Mouse (Mus musculus): ENCODE data around the gene Capn11.

Capn11 gene

DNA sequence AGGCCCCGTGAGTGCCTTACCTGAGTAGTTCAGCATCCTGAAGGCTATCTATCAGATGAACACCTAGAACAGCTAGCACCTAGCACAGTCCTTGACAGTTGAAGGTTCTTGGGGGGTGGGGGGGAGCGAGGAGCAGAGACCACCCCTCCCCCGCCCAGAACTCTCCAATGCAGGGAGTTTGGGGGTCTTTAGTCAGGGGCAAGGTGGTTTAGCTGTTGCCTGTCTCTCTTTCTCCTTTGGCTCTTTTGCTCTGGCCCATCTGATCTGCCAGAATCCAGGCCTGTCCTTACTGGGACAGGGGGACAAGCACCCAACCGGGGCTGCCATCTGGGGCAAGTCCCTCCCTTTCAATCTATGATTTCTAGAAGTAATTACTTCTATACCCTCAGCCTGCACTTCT, at the start of gene Capn11:
Gene Capn11 (minus strand): TSS at position 101 of the 400 bp plus-strand sequence.
- no peak for DNase-seq (ENCODE audit: extremely low read depth, low read depth, low spot score)

DNA sequence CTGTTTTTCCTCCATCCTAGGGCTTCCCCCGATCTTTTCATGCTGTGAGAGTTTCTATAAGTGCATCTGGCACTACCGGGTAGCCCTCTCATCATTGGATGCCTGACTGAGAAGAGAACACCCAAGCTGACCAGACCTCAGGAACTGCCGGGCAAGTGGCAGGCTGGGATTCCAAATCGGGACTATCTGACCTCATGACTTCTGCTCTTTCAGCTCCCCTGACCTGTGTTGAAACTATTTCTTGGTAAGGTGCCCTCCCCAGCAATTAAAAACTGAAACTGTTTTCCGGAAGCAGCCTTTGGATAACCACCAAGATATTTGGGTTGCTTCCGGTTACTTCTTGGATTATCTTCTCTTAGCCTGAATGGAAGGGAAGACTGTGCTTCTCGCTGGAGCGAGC, 49.1 kb upstream of the Capn11 start:
- no peak for DNase-seq (ENCODE audit: extremely low read depth, low read depth, low spot score)

DNA sequence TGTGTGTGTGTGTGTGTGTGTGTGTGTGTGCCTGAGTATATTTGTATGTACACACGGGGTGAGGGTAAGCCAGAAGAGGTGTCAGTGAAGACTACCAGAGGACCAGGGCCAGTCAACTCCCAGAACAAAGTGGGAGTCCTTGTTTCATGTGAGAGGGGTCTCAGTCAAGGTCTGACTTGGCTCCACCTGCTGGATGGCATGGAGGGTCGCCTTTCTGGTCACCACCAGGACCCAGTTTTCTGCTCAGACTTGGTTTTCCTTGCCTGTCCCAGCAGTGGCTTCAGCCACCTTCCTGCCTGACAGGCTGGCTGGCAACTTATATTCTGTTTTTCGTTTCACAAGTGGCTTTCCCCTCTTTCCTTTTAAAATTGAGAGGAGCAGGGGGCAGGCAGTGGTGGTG, 48.3 kb upstream of the Capn11 start:
- no peak for DNase-seq (ENCODE audit: extremely low read depth, low read depth, low spot score)

DNA sequence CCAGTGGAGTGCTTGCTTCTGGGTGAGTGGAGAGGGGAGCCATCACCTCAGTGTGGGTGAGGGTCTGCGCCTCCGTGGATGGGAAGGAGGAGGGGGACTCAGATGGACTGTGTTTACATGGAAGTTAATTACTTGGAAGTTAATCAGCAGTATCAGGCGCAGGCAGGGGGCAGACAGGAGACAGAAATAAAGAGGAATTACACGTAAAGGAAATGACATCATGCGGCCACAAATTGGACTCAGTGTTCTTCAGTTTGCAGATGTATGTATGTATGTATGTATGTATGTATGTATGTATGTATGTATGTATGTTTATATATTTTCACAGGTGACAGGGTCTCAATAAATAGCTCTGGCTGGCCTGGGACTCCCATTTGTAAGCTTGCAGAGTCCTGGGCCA, 47.7 kb upstream of the Capn11 start:
- no peak for DNase-seq (ENCODE audit: extremely low read depth, low read depth, low spot score)

DNA sequence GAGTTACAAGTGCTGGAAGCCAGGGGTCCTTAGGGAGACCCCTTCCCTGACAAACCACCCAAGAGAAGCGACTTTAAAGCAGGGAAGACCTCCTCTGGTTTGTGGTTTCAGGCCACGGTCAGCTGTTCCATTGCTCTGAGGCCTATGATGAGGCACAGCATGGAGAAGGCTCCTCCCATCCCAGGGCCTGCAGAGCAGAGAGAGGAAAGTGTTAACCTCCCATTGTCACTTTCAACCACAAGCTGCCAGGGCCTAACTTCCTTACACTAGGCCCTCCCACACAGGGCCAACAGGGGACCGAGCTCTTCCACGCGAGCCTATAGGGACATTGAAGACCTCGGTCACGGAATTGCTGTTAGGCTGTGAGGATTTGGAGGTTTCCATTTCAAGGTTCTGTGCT, 44.1 kb upstream of the Capn11 start:
- no peak for DNase-seq (ENCODE audit: extremely low read depth, low read depth, low spot score)

DNA sequence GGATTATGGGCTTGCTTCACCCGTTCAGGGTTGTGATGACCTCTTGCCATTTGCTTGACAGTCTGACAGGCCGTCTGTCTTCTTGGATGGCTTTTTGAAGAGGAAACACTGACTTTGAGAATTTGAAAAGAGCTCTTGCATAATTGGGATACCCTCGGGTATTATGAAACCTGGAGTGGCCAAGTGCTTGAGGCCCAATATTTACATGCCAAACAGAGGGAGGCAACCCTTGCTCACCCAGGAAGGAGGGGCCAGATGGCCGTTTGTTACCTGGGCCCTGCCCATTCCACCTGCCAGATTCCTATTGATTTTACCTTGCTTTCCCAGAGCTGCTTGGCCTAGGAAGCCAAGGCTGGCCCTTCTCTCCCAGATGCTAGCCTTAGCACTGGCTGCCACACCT, 43.1 kb upstream of the Capn11 start:
- no peak for DNase-seq (ENCODE audit: extremely low read depth, low read depth, low spot score)

DNA sequence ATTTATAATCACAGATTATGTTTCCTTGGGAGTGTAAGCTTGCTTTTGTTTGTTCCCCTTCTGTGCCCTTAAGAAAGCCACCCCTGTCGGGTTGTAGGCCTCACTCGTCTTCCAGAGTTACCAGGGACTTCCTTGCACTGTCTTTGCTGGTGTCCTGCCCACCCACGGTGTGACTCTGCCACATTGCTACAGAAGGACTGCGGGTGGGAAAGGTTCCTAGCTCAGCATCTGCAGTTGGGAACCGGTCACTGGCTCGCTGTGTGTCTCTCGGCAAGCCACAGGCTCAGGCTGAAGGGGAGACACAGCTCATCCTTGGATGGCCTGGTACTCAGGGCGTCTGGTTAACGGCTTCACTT, 42.1 kb upstream of the Capn11 start:
- DNase-seq (ENCODE audit: extremely low read depth, low read depth, low spot score), result no peak

DNA sequence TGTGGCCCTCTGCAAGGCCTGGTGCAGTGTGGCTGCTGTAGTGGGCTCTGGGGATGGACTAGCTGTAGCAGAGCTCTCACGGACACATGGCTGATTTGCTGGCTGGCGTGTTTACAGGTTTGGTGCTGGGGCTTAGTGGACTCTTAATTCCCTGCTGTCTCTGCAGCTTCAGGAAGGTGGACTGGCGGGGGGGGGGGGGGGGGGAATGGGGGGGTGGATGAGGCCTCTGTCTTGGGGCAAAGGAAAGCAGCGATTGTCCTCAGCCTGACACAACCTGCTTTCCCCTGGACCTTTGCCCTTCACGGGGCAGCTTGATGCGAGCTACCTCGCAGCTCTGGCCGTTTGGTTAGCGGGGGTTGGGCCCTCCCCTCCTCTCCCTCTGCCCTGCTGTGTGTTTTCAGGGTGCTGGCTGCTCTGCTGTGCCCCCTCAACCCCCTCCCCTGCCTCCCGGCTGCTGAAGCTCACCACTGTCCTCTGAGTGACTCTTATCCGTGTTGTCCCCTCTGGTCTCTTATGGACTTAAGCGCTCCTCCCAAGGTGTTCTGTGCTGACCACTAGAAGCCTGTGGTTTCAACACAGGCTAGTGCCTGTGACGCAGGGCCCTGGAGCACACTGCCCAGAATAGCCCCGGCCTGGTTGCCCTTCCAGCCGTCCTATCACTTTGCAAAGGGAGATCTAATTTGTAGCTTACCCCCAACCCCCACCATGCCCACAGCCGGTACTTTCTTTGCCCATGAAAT, 41.5 kb upstream of the Capn11 start:
- DNase-seq (ENCODE audit: extremely low read depth, low read depth, low spot score), result no peak

DNA sequence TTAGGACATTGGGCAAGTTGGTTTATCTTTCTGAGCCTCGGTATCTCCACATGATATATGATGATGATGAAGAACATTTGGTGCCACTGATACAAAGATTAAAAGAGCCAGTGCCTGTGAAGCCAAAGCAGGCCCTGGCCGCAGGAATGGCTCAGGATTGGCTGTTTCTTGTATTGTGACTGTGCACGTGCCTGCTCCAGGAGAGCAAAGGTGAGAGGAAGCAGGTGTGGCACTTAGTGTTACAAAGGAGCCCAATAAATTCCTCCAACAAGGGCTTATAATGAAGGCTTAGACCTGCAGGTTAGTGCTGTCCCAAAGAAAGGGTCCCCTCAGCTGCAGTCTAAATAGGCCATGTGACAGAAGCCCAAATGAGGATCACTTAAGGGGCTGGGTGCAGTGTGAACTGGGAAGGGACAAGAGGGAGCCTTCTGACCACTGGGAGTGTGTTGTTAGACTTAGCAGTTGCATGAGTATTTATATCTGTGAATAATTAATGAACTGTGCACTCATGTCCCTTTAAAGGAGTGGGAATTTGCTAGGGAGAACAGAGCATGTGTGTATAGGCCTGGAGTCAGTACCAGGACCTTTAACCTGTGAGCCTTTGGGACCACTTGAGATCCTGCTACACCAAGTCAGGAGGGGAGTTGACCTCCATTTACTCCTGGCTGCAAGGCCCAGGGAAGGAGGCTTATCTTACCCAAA, 40.1 kb upstream of the Capn11 start:
- no peak for DNase-seq (ENCODE audit: extremely low read depth, low read depth, low spot score)

DNA sequence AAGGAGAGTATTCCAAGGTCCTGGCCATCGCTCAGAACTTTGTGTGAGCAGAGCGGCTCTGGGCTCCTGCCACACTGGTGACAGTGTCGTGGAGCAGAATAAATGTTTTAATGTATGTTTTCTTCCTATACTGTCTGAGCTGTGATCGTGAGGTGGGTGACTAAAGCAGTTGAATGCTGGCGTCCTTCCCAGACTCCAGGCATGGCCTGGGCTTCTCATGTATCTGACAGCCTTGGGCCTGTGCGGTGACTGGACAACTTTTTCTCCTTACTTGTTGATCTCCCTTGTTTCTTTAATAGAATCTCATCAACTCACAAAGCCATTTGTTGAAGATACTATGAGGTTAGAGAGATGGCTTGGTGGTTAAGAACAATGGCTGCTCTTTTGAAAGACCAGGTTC, 39.2 kb upstream of the Capn11 start:
- no peak for DNase-seq (ENCODE audit: extremely low read depth, low read depth, low spot score)

DNA sequence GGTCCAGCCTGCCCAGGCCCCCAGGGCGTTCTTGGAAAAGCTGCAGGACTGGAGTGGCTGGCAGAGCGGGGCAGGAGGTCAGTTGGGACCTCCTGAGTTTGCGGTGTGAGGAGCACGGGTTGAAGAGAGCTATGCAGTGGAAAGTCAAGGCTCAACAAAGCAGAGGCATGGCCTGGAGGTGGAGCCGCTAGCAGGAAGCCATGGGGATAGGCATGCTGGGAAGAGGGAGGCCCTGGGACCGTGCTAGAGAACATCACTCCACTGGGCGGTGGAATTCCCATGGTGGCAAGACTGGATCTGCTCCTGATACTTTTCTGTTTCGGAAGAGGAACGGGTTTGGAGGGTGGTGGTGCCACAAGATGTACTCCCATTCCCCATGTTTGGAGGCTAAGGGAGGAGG, 37.9 kb upstream of the Capn11 start:
- DNase-seq (ENCODE audit: extremely low read depth, low read depth, low spot score), result no peak

DNA sequence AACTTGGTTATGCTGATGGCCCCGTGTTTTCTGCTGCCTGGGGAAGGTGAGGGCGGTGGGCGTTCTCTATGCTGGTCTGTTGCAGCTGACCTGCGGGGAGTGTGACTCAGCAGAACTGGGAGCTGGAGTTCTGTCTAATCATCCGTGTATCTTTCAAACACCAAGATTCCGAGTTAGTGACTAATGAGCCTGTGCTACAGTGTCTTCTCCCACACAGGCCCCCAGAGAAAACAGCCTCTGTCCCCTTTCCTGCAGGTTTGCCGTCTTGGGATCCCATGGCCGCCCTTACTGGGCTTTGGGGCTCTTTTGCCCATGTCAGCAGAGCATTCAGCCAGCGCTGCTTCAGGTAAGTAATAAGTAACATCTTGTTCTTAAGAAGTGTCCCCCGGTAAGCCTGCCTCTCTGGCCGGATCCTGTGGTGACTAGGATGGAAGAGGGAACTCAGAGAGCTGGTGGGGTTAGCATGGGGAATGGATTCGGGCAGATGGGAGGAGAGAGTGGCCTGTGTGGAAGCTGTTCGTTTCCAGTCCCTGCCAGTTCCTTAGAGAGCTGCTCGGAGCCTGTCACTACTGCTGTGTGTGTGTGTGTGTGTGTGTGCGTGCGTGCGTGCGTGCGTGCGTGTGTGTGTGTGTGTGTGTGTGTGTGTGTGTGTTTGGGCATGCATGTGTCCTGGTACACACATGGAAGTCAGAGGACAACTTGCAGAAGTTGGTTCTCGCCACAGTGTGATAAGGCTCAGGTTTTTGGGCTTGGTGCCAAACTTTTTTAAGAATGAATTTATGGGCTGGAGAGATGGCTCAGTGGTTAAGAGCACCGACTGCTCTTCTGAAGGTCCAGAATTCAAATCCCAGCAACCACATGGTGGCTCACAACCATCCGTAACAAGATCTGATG, 36.3 kb upstream of the Capn11 start:
- DNase-seq (ENCODE audit: extremely low read depth, low read depth, low spot score), result no peak

DNA sequence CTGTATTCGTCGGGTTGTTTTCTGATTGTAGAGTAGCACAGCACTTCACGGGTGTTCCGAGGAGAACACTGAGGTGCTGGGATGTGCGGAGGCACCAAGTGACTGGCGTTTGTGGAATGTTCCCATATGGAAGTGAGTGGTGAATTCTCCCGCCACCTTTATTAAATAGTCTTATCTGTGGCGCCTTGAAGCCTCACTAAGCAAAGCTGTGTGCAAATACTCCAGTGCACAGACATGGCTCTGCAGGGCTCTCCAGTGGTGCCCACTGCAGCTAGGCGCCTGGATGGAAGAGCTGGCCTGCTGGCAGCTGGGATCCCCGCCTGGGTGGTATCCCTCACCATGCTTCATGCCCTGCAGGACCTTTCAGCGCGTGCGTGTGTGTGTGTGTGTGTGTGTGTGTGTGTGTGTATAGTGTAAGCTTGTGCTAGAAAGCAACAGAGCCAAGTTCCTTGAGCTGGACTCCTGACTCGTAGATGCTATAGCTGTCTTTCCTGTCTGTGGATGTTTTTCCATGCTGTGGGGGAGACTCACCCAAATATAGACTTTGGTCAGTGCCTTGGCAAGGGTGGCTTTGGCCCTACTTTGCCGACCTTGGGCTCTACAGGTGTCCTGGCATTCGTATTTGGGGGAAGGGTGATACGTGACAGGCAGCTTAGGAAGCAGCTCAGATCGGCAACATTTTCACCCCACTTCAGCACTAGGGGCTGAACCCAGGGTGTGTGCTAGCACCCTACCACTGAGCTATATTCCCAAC, 34.9 kb upstream of the Capn11 start:
- no peak for DNase-seq (ENCODE audit: extremely low read depth, low read depth, low spot score)

DNA sequence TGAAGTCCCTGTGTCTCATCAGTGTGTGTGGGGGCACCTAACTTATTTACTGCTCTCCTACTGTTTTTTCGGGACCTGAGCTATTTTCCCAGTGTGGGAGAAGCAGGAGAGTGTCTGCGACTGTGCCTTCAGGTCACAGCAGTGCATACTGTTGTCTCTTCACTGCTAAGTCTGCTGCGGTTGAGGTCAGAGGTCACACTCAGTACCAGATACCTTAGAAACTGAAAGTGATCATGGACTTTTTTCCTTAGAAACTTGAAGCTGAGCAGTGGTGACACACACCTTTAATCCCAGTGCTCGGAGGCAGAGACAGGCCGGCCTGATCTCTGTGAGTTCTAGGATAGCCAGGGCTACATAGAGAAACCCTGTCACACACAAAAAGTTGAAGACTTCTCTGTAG, 33.0 kb upstream of the Capn11 start:
- no peak for DNase-seq (ENCODE audit: extremely low read depth, low read depth, low spot score)

DNA sequence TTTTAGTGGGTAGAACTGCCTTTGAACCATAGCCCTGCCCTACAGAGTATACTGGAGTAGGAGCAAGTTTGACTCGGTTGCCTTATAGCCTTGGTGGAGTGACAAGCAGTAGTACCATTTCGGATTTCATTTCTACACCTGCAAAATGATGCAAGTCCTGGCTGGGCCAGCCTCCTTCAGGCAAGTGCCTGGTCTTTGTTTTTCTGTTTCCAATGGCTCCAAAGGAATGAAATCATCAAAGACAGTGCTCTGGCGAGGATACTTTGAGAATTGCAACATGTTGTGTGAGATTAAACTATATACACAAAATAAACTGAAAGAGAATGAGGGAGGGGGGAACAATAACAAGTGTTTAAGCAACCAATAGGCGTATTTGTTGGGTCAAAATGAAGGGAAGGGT, 30.9 kb upstream of the Capn11 start:
- DNase-seq (ENCODE audit: extremely low read depth, low read depth, low spot score), result peak; percentile 69

DNA sequence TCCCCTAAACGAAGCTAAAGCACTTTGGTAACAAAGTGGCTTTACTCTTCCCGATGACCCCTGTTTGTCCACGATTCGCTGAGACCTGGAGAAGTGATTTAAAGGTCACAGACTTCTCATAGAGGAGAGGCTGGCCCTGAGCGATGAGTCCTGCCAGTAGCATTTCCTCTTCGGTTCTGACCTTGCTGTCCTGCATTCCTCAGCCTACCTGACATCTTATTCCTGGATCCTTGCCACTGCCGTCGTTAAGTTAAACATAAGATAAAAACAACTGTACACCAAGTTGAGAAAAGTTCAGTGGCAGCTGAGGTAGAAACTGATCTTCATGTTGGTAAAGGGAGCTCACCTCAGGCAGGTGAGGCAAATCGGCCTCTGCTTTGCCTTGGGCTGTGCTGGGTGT, 30.0 kb upstream of the Capn11 start:
- DNase-seq (ENCODE audit: extremely low read depth, low read depth, low spot score), result no peak

DNA sequence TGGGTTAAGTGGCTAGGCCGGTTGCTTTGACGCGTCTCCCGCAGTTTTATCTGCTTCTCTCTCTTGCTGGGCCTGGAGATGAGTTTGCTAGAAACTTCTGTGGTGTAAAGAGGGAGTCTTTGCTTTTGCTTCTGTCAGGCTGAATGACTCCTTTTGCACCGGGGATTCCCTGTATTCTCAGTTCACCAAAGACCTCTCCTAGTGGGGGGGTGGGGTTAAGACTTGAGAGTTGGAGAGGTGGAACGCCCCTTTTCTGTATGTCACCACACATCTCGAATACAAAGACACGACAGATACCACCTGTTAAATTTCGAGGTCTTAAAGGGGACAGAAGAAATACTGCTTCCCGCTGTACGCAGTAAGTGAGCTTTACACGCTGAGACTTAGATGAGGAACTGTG, 27.6 kb upstream of the Capn11 start, which contains the start of gene Tmem63b:
Gene Tmem63b (minus strand): TSS at position 190 of the 400 bp plus-strand sequence.
- DNase-seq (ENCODE audit: extremely low read depth, low read depth, low spot score), result no peak

DNA sequence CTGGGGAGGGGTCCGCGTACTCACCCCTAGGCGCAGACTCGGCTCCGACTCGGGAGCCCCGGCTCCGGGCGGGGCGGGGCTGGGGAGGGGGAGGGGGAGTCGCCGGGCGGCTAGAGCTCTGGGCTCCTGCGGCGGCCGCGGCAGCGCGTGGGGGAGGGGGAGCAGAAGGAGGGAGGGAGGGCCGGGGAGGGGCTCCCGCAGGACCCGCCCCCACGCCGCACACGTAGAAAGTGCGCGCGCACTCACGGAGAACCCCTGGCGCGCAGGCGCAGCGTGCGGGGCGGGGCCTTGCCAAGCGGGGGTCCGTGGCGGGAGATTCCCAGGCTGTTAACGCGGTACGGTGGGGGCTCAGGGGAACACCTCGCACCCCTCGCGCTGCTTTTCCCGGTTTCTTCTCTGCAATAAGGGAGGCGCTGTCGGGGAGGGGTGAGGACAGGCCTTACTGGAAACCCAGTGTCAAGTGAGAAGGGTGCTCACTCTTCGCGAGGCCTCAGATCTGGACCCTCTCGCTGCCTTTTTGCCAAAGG, 27.0 kb upstream of the Capn11 start, which contains the start of gene Mrpl14:
Gene Mrpl14 (plus strand): TSS at position 230 of the 527 bp plus-strand sequence.
- DNase-seq (ENCODE audit: extremely low read depth, low read depth, low spot score), result no peak

DNA sequence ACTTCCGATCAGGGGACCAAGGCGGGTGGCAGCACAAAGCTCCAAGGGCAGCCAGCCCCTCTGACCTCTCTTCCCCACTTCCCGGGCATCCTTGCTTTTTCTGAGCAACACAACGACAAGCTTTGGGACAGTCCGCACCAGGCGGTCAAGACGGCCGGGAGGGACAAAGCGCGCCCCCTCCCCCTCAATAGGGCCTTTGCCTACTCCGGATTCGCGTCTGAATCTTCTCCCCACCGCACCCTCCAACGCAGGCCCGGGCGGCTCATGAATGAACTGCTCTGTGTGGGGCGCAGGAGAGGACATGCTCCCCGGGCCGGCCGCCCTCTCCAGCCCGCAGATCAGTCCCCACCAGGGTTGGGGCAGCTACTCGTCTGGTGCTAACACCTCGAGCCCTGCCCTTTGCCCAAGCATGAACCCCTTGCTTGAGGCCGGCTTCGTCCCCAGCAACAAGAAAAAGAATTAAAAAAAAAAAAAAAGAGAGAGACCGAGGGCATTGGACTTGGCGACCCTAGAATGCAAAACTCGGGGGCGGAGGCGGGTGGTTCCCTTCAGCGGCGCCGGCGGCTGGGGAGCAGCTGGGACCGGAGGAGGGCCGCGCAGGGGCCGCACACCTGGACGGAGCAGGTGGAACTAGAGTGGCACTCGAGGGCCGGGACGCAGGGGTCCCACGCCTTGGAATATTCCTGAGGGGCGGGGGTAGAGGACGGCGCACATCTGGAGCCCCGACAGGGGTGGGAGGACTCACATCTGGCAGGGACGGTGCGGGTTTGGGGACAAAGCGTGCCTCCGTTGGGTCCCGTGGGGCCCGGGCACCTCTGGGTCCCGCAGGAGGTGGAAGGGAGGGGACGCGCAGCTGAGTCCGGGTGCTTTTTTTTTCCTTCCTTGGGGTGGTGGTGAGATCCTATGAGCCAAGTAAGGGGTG, 26.3 kb upstream of the Capn11 start:
- DNase-seq (ENCODE audit: extremely low read depth, low read depth, low spot score), result no peak

Measured in fat pad, adult 2 months (tissue).